Mouse (Mus musculus) bone marrow macrophage, adult 2 months (primary cell): ENCODE measurements around the gene Angpt4. TPM values are rescaled to one million over a fixed set of nuclear protein-coding genes. Genes with fewer than 3 reads are reported as not detected.

Source experiments
- H3K27ac ChIP-seq: 2 replicates; pipeline ENCODE4 v1.5.1; 2012; ENCODE audit warnings: low read depth, low read length; ENCODE audit not compliant: insufficient read depth
- H3K4me1 ChIP-seq: 2 replicates; pipeline ENCODE4 v1.6.1; 2012; ENCODE audit warnings: low read length; ENCODE audit not compliant: control insufficient read depth, insufficient read depth
- H3K4me3 ChIP-seq: 2 replicates; pipeline ENCODE4 v1.5.1; 2012; ENCODE audit warnings: mild to moderate bottlenecking, low read length, moderate library complexity; ENCODE audit not compliant: insufficient read depth
- CTCF ChIP-seq: IDR thresholded peaks from 2 replicates; pipeline ENCODE4 v1.5.1; 2012; ENCODE audit warnings: low read depth, mild to moderate bottlenecking, low read length, moderate library complexity
- POLR2A ChIP-seq: IDR thresholded peaks from 2 replicates; pipeline ENCODE4 v1.6.1; 2012; ENCODE audit warnings: mild to moderate bottlenecking, low read depth, low read length, borderline replicate concordance
- polyA plus RNA-seq: library from polyadenylated mRNA; stranded (reverse); fragments of >200 nt; gene quantifications from 2 replicates; pipeline ENCODE4 v1.2.4, GENCODE M21; 2012; ENCODE audit not compliant: missing spikeins, insufficient read depth, insufficient read length

Angpt4 gene
- polyA plus RNA-seq, 1 experiment = not detected

DNA sequence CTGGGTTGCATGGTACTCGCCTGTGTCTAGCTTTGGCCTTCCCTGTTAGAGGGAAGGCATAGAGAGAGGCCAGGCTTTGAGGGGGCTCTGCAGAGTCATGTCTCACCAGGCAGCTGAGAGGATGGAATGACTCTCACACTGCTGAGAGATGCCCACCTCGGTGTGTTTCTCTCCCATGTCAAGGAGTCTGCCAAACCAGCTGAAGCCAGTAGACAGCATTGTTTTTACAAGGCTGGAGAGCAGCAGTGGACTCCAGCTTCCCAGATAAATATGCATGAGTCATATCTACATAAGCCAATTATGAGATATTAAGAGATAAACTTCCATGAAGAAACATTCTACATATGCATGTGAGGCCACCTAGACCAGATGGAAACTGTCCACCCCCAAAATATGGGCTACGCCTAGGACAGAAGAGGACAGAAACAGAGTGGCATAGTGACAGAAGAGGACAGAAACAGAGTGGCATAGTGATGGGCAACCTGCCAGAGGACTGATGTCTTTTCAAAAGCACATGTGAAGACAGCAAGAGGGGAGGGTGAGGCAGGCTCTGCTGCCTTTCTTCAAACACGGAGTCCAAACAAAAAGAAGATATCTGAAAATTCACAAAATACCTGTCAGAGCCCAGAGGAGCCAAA, 45.6 kb downstream of the Angpt4 start:
- H3K4me1 ChIP-seq = 0 out of 2 replicates have a peak, but pooled peaks cover 4% of the 10 kb centered on the region
- no peak overlapping the region for H3K27ac ChIP-seq
- no peak for TF ChIP-seq CTCF
- no peak for TF ChIP-seq POLR2A
- H3K4me3 ChIP-seq = no peak overlapping the region

DNA sequence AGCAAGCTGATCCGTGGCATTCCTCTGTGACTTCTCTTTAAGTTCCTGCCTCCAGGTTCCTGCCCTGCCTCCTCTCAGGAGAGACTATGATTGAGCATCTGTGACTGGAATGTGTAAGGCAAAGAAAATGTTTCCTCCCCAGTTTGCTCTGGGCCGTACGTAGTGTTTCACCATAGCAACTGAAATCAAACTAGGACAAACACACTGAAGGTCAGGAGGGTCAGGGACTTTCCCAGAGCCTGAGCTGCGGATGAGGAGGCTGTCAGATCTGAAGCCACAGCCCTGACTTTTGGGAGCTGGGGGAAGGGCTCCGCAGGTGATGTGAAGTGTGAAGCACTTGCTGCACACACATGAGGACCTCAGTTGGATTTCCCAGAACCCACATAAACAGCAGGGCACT, 48.3 kb downstream of the Angpt4 start:
- H3K27ac ChIP-seq = no peak overlapping the region
- H3K4me3 ChIP-seq = no peak overlapping the region
- H3K4me1 ChIP-seq = 0 out of 2 replicates have a peak, but pooled peaks cover 4% of the 10 kb centered on the region
- TF ChIP-seq POLR2A (no peak), CTCF (no peak)

DNA sequence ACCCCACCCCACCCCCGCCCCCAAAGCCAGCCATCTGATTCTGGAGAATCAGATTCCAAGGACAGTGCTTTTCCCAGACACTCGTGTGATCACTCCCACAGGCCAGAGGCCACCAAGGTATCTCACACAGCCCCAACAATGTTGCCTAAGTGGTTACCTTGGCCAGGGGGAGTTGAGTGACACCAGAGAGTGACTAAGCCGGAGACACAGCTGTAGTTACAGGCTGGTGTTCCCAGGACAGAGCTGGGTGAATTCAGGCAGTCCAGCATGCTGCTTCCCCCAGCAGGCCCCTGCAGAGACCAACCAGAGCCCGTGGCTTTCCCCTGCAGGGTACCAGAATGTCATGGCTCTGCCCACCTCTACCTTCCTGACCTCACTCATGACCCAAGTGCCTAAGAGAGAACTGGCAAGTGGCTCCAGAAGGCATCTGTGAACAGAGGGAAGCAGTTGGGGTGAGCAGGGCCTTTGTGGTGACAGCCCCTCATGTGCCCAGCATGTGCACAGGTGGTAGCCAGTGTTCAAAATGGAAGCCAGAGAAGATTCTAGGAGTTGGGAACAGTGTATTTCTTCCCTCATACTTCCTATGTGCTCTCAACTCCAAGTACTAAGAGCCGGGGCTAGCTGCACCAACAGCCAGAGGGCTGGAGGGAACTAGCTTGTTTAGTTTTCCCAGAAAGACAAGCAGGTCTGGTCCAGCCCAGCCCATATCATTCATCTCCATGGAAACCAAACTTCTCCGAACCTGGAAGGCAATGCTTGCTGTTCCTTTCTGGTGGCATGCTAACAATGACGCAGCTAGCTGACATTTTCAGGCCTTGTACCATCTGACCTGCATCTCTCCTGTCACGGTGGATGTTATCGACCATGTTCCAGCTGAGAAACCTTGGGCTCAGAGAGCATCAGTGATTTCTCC, 50.5 kb downstream of the Angpt4 start:
- TF ChIP-seq POLR2A (no peak), CTCF (no peak)
- Histone ChIP-seq H3K4me1 (0 out of 2 replicates have a peak, but pooled peaks cover 4% of the 10 kb centered on the region), H3K27ac (no peak overlapping the region), H3K4me3 (no peak overlapping the region)

DNA sequence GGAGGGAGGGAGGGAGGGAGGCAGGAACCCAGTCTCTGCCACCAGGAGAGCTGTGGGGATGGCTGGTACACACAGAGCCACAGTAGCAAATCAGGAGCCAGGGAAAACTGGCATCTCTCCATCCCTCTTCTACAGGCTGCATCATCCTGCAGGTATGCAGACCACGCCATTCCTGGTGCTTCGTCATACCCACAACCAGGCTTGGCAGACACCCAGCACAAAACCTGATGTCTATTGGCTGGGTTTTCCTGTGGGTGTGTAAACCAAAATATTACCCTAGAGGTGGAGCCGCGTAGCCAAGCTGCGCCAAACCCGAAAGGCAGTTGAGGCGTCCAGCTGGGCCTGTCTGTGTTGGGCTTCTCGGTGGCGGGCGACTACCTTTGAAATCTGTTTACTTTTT, 51.5 kb downstream of the Angpt4 start:
- 0 out of 2 replicates have a peak, but pooled peaks cover 4% of the 10 kb centered on the region for H3K4me1 ChIP-seq
- H3K27ac ChIP-seq = no peak overlapping the region
- H3K4me3 ChIP-seq = no peak overlapping the region
- TF ChIP-seq POLR2A = no peak
- TF ChIP-seq CTCF = no peak

DNA sequence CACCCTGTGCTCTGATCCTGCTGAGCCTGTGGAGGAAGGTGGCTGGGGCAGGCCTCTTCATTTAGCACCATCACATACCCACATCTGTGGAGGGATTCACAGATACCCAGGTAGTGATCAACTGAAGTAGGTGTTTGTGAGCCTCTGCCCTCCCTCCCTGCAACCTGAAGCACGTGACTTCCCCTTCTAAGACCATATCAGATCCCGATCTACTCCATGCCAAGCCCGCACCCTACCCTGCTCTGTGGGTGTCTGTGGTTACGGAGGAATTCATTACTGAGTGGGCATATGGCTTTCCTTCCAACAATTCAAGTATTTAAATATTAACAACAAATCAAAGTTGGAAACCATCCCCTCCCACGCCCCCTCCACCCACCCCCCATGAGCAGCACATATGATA, 52.3 kb downstream of the Angpt4 start:
- no peak overlapping the region for H3K4me3 ChIP-seq
- peaks cover 7% of the 10 kb centered on the region; the same call in 1 of the 2 replicates for H3K4me1 ChIP-seq
- no peak overlapping the region for H3K27ac ChIP-seq
- TF ChIP-seq POLR2A = no peak
- no peak for TF ChIP-seq CTCF

- no peak for TF ChIP-seq CTCF
- TF ChIP-seq POLR2A = no peak
- H3K27ac ChIP-seq = no peak overlapping the region
- H3K4me1 ChIP-seq = peaks cover 13% of the 10 kb centered on the region
- H3K4me3 ChIP-seq = no peak overlapping the region
These were observed 53.0 kb downstream of the Angpt4 start for GRCm38 (mm10) chr2:151964052-151964451.

- Histone ChIP-seq H3K4me3 (no peak overlapping the region), H3K27ac (no peak overlapping the region), H3K4me1 (peaks cover 21% of the 10 kb centered on the region)
- TF ChIP-seq CTCF (no peak), POLR2A (no peak)
These were observed 56.3 kb downstream of the Angpt4 start for GRCm38 (mm10) chr2:151967176-151967750.

- H3K4me3 ChIP-seq = no peak overlapping the region
- TF ChIP-seq CTCF (no peak), POLR2A (no peak)
- no peak overlapping the region for H3K27ac ChIP-seq
- H3K4me1 ChIP-seq = peaks cover 26% of the 10 kb centered on the region
These were observed 56.8 kb downstream of the Angpt4 start for GRCm38 (mm10) chr2:151967792-151968191.

DNA sequence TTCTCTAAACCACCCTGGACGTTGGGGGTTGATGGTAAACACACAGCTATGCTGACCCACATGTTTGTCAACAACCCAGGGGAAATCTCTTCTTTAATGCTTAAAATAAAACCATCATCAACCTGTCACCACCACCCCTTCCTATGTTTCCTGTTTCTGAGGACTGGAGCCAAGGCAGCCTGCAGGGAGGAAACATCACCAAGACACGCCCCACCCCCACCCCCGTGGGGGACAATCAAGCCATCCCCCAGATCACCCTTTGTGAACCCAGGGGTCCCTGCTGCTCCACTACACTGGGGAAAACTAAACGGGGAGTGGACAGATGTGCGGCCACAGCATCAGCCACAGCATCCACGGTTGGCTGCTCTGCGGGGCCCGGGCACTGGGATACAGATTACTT, 57.4 kb downstream of the Angpt4 start:
- peaks cover 30% of the 10 kb centered on the region for H3K4me1 ChIP-seq
- TF ChIP-seq CTCF (no peak), POLR2A (no peak)
- H3K27ac ChIP-seq = no peak overlapping the region
- no peak overlapping the region for H3K4me3 ChIP-seq
